Mouse (Mus musculus): Measurements from ENCODE around the gene Il5. TPM values are rescaled to one million over a fixed set of nuclear protein-coding genes. Genes with fewer than 3 reads are reported as not detected.
A peak's percentile ranks its signal among the peaks of the same experiment; 100 is the strongest.

Il5 gene
- polyA plus RNA-seq, 1 experiment from 2014 or later: not detected

DNA sequence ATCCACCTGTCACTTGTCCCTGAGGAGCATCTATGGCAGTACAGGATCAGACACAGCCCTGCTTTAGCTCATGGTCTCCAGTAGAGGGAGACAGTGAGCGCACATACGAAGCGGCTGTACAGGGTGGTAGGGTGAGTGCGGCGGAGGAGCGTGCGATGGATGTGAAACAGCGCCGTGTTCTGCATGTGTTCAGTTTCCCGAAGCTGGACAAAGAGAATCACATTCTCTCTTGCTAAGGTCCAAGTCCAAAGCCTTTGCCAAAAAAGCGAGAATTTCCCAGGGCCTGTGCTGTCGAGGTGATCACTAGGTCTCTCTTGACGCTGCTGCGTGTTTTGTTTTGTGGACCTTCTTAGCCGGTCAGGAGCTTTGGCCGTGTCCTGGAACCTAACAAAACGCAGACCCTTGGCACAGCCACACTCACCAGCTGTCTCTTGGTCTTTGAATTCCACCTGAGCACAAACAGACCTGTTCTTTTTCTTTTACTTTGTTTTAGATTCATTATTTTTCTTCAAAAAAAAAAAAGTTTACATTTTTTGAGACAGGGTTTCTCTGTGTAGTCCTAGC lies 15.2 kb downstream of the Il5 start:
- Histone ChIP-seq H3K9ac (ENCODE audit: low read length) (no peak overlapping the region), H3K27ac (ENCODE audit: low read length) (no peak overlapping the region), H3K4me3 (ENCODE audit: low read length) (peak overlapping the region; percentile 20), H3K4me1 (replicated peaks; ENCODE audit: control insufficient read depth, insufficient read depth, low read length) (no peaks in the 10 kb centered on the region), H3K9me3 (ENCODE audit: control insufficient read depth, low read length) (no peaks in the 10 kb centered on the region), H3K4me2 (ENCODE audit: low read depth, low read length) (peak overlapping the region; percentile 53), H3K27me3 (ENCODE audit: control insufficient read depth, insufficient read depth, low read depth, low read length) (no peaks in the 10 kb centered on the region), H3K36me3 (ENCODE audit: control insufficient read depth, insufficient read depth, low read length) (no peaks in the 10 kb centered on the region)
- peak; percentile 76 for ATAC-seq (ENCODE audit: low read depth)
- WGBS: 20% methylated on average over 17 of the region's 17 CpGs

DNA sequence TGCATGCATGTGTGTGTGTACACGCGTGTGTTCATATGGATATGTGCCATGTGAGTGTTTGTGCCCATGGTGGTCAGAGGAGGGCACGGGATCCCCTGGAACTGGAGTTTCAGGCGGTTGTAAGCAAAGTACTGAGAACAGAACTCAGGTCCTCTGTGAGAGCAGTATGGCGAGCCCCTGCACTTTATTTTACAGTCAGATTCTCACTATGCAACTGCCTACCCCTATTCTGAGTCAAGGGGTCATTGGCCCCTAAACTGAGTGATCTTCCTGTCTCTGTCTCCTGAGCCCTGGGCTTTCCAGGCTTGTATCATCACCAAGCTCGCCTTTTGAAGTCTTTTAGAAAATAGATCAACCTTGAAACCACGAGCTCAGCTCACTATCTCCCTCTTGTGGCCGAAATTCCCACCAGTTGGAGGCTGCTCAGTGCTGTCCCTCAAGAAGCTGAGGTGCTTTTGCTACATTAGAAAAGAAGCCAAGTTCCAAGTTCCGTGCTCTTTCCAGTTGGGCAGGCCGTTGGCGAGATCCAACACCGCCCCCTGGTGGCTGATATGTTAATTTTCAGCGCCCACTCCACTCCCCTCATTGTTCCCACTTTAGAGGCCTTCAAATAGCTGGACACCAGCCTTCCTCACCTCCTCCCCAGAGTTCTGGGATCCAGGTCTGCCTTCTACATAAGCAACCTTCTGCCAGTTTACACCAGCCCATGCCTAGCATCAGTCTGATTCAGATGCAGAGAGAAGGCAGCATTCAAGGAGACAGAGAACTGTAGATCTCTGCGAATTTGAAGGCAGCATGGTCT lies 16.4 kb downstream of the Il5 start:
- ATAC-seq (ENCODE audit: low read depth): peak; percentile 89

DNA sequence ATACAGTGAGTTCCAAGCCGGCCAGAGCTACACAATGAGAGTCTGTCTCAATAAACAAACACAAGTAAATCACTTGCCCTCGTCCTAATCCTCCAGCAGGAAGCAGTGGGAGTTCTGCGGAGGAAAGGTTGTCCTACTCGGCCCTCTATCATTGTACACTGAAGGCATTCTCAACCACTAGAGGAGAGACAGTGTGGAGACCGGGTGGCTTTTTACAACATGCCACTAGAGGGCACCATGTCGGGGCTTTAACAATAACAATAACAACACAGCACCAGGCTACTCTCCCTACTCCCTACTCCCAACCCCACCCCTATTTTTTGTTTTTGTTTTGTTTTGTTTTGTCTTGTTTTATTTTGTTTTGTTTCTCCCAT lies 17.0 kb downstream of the Il5 start:
- no peak overlapping the region for H3K4me3 ChIP-seq (ENCODE audit: low read length)
- no peaks in the 10 kb centered on the region for H3K9me3 ChIP-seq (ENCODE audit: control insufficient read depth, low read length)
- no peaks in the 10 kb centered on the region for H3K4me1 ChIP-seq (replicated peaks; ENCODE audit: control insufficient read depth, insufficient read depth, low read length)
- WGBS: 30% methylated on average over 6 of the region's 6 CpGs
- H3K4me2 ChIP-seq (ENCODE audit: low read depth, low read length): no peak overlapping the region
- ATAC-seq (ENCODE audit: low read depth): peak; percentile 71
- H3K36me3 ChIP-seq (ENCODE audit: control insufficient read depth, insufficient read depth, low read length): no peaks in the 10 kb centered on the region
- H3K9ac ChIP-seq (ENCODE audit: low read length): no peak overlapping the region
- peak overlapping the region; percentile 37 for H3K27ac ChIP-seq (ENCODE audit: low read length)
- no peaks in the 10 kb centered on the region for H3K27me3 ChIP-seq (ENCODE audit: control insufficient read depth, insufficient read depth, low read depth, low read length)

More for the DNA sequence above, 16.4 kb downstream of the Il5 start:
- H3K4me1 ChIP-seq (replicated peaks; ENCODE audit: control insufficient read depth, insufficient read depth, low read length): no peaks in the 10 kb centered on the region
- H3K27me3 ChIP-seq (ENCODE audit: control insufficient read depth, insufficient read depth, low read depth, low read length): no peaks in the 10 kb centered on the region
- no peak overlapping the region for H3K4me3 ChIP-seq (ENCODE audit: low read length)
- no peaks in the 10 kb centered on the region for H3K9me3 ChIP-seq (ENCODE audit: control insufficient read depth, low read length)
- H3K4me2 ChIP-seq (ENCODE audit: low read depth, low read length): no peak overlapping the region
- no peak overlapping the region for H3K9ac ChIP-seq (ENCODE audit: low read length)
- H3K36me3 ChIP-seq (ENCODE audit: control insufficient read depth, insufficient read depth, low read length): no peaks in the 10 kb centered on the region
- H3K27ac ChIP-seq (ENCODE audit: low read length): peak overlapping the region; percentile 37
- WGBS: 48% methylated on average over 14 of the region's 14 CpGs

DNA sequence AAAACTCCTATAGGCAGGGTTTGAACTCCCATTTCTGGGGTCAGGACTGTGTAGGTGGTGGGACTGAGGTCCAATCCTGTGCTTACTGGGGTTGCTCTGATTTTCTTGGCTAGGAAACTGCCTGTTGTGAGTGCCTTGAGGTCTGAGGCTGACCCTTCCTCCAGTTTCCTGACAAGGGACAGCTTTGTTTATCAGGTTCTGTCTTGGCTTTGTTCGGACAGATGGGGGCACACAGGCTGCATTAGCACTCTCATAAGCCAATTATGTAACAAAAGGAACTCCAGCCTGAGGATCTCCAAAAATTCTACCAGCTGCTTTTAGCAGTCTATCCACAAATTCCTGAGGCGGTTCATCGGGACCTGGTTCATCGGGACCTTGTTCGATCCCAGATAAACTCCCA lies 21.8 kb downstream of the Il5 start:
- H3K27ac ChIP-seq (ENCODE audit: low read length): no peak overlapping the region
- no peaks in the 10 kb centered on the region for H3K36me3 ChIP-seq (ENCODE audit: control insufficient read depth, insufficient read depth, low read length)
- H3K9ac ChIP-seq (ENCODE audit: low read length): no peak overlapping the region
- H3K27me3 ChIP-seq (ENCODE audit: control insufficient read depth, insufficient read depth, low read depth, low read length): no peaks in the 10 kb centered on the region
- H3K4me3 ChIP-seq (ENCODE audit: low read length): no peak overlapping the region
- no peaks in the 10 kb centered on the region for H3K4me1 ChIP-seq (replicated peaks; ENCODE audit: control insufficient read depth, insufficient read depth, low read length)
- no peak overlapping the region for H3K4me2 ChIP-seq (ENCODE audit: low read depth, low read length)
- 24% methylated on average over 5 of the region's 5 CpGs for whole genome bisulfite sequencing
- no peaks in the 10 kb centered on the region for H3K9me3 ChIP-seq (ENCODE audit: control insufficient read depth, low read length)
- peak; percentile 71; the same call in 1 of the 2 replicates for ATAC-seq (ENCODE audit: low read depth)

DNA sequence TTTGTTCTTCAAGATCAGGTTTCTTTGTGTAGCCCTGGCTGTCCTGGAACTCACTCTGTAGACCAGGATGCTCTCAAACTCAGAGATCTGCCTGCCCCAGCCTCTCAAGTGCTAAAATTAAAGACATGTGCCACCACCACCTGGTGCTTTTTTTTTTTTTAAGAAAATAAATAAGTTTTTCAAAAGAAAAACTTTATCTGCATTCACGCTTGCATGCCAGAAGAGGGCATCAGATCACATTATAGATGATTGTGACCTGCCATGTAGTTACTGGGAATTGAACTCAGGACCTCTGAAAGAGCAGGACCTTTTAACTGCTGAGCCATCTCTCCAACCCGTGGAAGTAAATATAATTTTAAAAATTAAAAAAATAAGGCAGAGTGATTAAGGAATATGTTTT lies 24.7 kb downstream of the Il5 start:
- H3K9ac ChIP-seq (ENCODE audit: low read length): no peak overlapping the region
- no peaks in the 10 kb centered on the region for H3K36me3 ChIP-seq (ENCODE audit: control insufficient read depth, insufficient read depth, low read length)
- H3K9me3 ChIP-seq (ENCODE audit: control insufficient read depth, low read length): no peaks in the 10 kb centered on the region
- no peaks in the 10 kb centered on the region for H3K27me3 ChIP-seq (ENCODE audit: control insufficient read depth, insufficient read depth, low read depth, low read length)
- H3K4me1 ChIP-seq (replicated peaks; ENCODE audit: control insufficient read depth, insufficient read depth, low read length): no peaks in the 10 kb centered on the region
- no peak overlapping the region for H3K4me3 ChIP-seq (ENCODE audit: low read length)
- H3K27ac ChIP-seq (ENCODE audit: low read length): no peak overlapping the region
- no peak overlapping the region for H3K4me2 ChIP-seq (ENCODE audit: low read depth, low read length)
- no peak for ATAC-seq (ENCODE audit: low read depth)
- 86% methylated on average over 2 of the region's 2 CpGs for WGBS

DNA sequence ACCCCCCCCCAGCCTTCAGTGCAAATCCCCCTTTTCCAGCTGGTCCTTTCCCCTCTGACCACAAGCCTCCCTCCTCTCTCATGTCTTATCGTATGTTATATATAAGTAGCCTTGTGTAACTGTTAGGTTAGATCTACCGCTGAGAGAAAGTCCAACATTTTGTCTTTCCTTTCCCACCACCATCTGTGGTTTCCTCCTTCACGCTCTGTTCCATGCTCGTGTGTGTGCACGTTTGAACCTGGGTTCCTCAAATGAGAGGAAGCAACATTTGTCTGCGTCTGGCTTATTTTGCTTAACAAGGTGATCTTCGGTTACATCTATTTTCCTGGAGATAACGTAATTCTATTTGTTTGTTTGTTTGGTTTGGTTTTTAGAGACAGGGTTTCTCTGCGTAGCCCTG lies 27.4 kb downstream of the Il5 start:
- Histone ChIP-seq H3K4me1 (replicated peaks; ENCODE audit: control insufficient read depth, insufficient read depth, low read length) (no peaks in the 10 kb centered on the region), H3K4me2 (ENCODE audit: low read depth, low read length) (no peak overlapping the region), H3K27me3 (ENCODE audit: control insufficient read depth, insufficient read depth, low read depth, low read length) (no peaks in the 10 kb centered on the region), H3K9me3 (ENCODE audit: control insufficient read depth, low read length) (no peaks in the 10 kb centered on the region), H3K9ac (ENCODE audit: low read length) (no peak overlapping the region), H3K4me3 (ENCODE audit: low read length) (no peak overlapping the region), H3K36me3 (ENCODE audit: control insufficient read depth, insufficient read depth, low read length) (no peaks in the 10 kb centered on the region), H3K27ac (ENCODE audit: low read length) (no peak overlapping the region)
- no peak for ATAC-seq (ENCODE audit: low read depth)
- WGBS: 84% methylated on average over 9 of the region's 9 CpGs

DNA sequence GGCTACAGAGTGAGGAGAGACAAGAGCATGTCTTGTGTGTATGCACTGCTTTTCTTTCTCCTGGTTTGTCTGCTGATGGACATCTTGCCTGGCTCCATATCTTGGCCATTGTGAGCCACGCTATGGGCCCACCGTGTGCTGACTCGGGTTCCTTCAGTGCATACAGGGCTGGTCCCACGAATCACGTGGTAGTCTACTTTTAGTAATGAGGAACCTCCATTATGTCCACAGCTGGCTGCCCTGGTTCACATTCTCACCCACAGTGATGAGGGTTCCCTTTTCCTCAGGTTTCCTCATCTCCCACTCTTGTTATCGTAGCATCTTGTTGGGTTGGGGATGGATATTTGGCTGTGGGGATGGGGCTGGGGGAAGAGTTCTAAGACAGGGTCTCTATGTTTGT lies 28.0 kb downstream of the Il5 start:
- Histone ChIP-seq H3K27me3 (ENCODE audit: control insufficient read depth, insufficient read depth, low read depth, low read length) (no peaks in the 10 kb centered on the region), H3K27ac (ENCODE audit: low read length) (no peak overlapping the region), H3K9ac (ENCODE audit: low read length) (no peak overlapping the region), H3K9me3 (ENCODE audit: control insufficient read depth, low read length) (no peaks in the 10 kb centered on the region), H3K36me3 (ENCODE audit: control insufficient read depth, insufficient read depth, low read length) (no peaks in the 10 kb centered on the region), H3K4me2 (ENCODE audit: low read depth, low read length) (no peak overlapping the region), H3K4me3 (ENCODE audit: low read length) (no peak overlapping the region), H3K4me1 (replicated peaks; ENCODE audit: control insufficient read depth, insufficient read depth, low read length) (no peaks in the 10 kb centered on the region)
- 95% methylated on average over 6 of the region's 6 CpGs for WGBS
- ATAC-seq (ENCODE audit: low read depth): no peak

DNA sequence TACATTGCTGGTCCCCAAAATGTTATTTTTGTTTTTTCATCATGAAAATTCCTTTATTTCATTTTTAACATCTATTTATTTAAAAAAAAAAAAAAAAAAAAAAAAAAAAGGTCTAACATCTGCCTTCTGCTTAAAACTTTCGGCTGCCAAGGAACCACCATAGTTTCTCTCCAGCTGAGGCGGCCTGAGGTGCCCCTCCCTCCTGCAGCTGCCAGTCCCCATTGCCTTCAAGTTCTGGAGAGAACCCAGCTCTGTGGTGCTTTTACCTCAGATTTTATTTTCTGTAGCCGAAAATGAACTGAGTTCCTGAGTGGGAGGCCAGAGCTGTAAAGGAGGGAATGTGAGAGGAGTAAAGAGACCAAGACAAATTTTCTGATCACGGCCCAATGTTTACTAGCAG lies 28.7 kb downstream of the Il5 start:
- Histone ChIP-seq H3K9me3 (ENCODE audit: control insufficient read depth, low read length) (no peaks in the 10 kb centered on the region), H3K4me2 (ENCODE audit: low read depth, low read length) (no peak overlapping the region), H3K36me3 (ENCODE audit: control insufficient read depth, insufficient read depth, low read length) (no peaks in the 10 kb centered on the region), H3K27me3 (ENCODE audit: control insufficient read depth, insufficient read depth, low read depth, low read length) (no peaks in the 10 kb centered on the region), H3K27ac (ENCODE audit: low read length) (no peak overlapping the region), H3K9ac (ENCODE audit: low read length) (no peak overlapping the region), H3K4me1 (replicated peaks; ENCODE audit: control insufficient read depth, insufficient read depth, low read length) (no peaks in the 10 kb centered on the region), H3K4me3 (ENCODE audit: low read length) (no peak overlapping the region)
- 51% methylated on average over 4 of the region's 4 CpGs for WGBS
- ATAC-seq (ENCODE audit: low read depth): no peak

DNA sequence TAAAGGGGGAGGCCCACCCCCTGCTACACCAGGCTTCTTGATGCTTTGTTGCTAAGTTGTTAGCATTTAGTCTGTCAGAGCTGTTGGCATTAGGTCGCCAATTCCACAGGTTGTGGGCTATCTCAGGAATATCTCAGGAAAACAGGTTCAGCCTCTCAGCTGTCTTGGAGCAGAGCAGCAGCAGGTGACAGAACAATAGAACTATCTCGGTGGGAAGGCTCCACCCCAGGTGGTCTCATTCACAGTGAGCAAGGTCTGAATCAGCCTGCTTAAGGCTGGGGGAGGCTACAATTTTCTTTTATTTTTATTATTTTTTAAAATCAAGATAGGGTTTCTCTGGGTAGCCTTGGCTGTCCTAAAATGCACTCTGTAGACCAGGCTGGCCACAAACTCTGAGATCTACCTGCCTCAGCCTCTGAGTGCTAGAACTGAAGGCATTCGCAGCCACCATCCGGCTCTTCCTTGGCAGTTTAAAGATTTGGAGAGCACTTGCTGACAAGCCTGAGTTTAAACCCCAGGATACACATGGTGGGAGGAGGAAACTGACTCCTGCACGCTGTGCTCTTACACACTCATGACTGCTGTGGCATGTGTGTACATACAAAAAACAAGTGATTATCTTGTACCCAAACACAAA lies 29.2 kb downstream of the Il5 start:
- Histone ChIP-seq H3K4me1 (replicated peaks; ENCODE audit: control insufficient read depth, insufficient read depth, low read length) (no peaks in the 10 kb centered on the region), H3K4me3 (ENCODE audit: low read length) (no peak overlapping the region), H3K36me3 (ENCODE audit: control insufficient read depth, insufficient read depth, low read length) (no peaks in the 10 kb centered on the region), H3K9me3 (ENCODE audit: control insufficient read depth, low read length) (no peaks in the 10 kb centered on the region), H3K9ac (ENCODE audit: low read length) (no peak overlapping the region), H3K27me3 (ENCODE audit: control insufficient read depth, insufficient read depth, low read depth, low read length) (no peaks in the 10 kb centered on the region), H3K27ac (ENCODE audit: low read length) (no peak overlapping the region), H3K4me2 (ENCODE audit: low read depth, low read length) (no peak overlapping the region)
- no peak for ATAC-seq (ENCODE audit: low read depth)
- WGBS: 57% methylated on average over 5 of the region's 5 CpGs
